Mouse (Mus musculus): Measurements from ENCODE around the gene Tmco4.

GRCm38 (mm10) chr4:139032521-139032920, 59.8 kb downstream of the Tmco4 start:
- TF ChIP-seq CTCF (IDR thresholded peaks at IDR 0.05; ENCODE audit: insufficient read depth, low read depth, low read length) (no peak), POLR2A (IDR thresholded peaks at IDR 0.05; ENCODE audit: insufficient read depth, low read depth, low read length) (no peak)

All from olfactory bulb, adult 2 months (tissue).